Mouse (Mus musculus) neural tube, embryonic 15.5 days (tissue): ENCODE measurements at regions not wholly inside any gene's neighbourhood (a gene's known extent, or its start where the extent isn't known, plus 50 kb on each side); places are given as distances from the start of the nearest gene placed in this dataset.

ENCODE experiments used
- ATAC-seq: fragments of 200-750 bp; cut with Nextera tagmentation; 2 replicates; pipeline ENCODE4 v1.8.0; 2017; ENCODE audit warnings: mild to moderate bottlenecking, moderate TSS enrichment, moderate library complexity; ENCODE audit not compliant: low FRiP score
- H3K27ac ChIP-seq: fragments of 300-500 bp; sonication (generic); replicated peaks from 2 replicates; pipeline ENCODE4 v1.5.1; 2015; ENCODE audit warnings: mild to moderate bottlenecking, inconsistent platforms
- H3K27me3 ChIP-seq: fragments of 300-500 bp; sonication (generic); replicated peaks from 2 replicates; pipeline ENCODE4 v1.6.1; 2015; ENCODE audit warnings: inconsistent platforms
- H3K36me3 ChIP-seq: fragments of 300-500 bp; sonication (generic); 2 replicates; pipeline ENCODE4 v1.6.1; 2015; ENCODE audit warnings: inconsistent platforms
- H3K4me1 ChIP-seq: fragments of 300-500 bp; sonication (generic); 2 replicates; pipeline ENCODE4 v1.6.1; 2015; ENCODE audit warnings: inconsistent platforms
- H3K4me2 ChIP-seq: fragments of 300-500 bp; sonication (generic); 2 replicates; pipeline ENCODE4 v1.6.1; 2015; ENCODE audit warnings: inconsistent platforms, mild to moderate bottlenecking, moderate library complexity
- H3K4me3 ChIP-seq: fragments of 300-500 bp; sonication (generic); replicated peaks from 2 replicates; pipeline ENCODE4 v1.5.1; 2015; ENCODE audit warnings: mild to moderate bottlenecking, inconsistent platforms
- H3K9ac ChIP-seq: fragments of 300-500 bp; sonication (generic); replicated peaks from 2 replicates; pipeline ENCODE4 v1.6.1; 2015; ENCODE audit warnings: mild to moderate bottlenecking, inconsistent platforms
- H3K9me3 ChIP-seq: fragments of 300-500 bp; sonication (generic); replicated peaks from 2 replicates; pipeline ENCODE4 v1.6.1; 2016; ENCODE audit warnings: inconsistent platforms
- WGBS: fragments of 180-500 bp; shearing (Covaris S2); methylation state at CpG from one replicate; pipeline ENCODE4 v1.1.7; 2015; ENCODE audit warnings: mixed read lengths; 5-methylcytosine and 5-hydroxymethylcytosine counted together

GRCm38 (mm10) chr13:102434372-102434954, 258.9 kb upstream of the Cd180 start:
- H3K27me3 ChIP-seq = no peaks in the 10 kb centered on the region
- H3K9ac ChIP-seq = no peak overlapping the region
- H3K36me3 ChIP-seq = no peaks in the 10 kb centered on the region
- ATAC-seq = no peak
- no peaks in the 10 kb centered on the region for H3K9me3 ChIP-seq
- H3K27ac ChIP-seq = no peak overlapping the region
- H3K4me1 ChIP-seq = no peaks in the 10 kb centered on the region
- 52% methylated on average over 3 of the region's 3 CpGs for WGBS
- H3K4me2 ChIP-seq = no peak overlapping the region
- no peak overlapping the region for H3K4me3 ChIP-seq

GRCm38 (mm10) chr13:102442676-102443075, 250.7 kb upstream of the Cd180 start:
- Histone ChIP-seq H3K27ac (no peak overlapping the region), H3K4me1 (no peaks in the 10 kb centered on the region), H3K27me3 (no peaks in the 10 kb centered on the region), H3K9ac (no peak overlapping the region), H3K4me2 (no peak overlapping the region), H3K4me3 (no peak overlapping the region), H3K9me3 (no peaks in the 10 kb centered on the region), H3K36me3 (no peaks in the 10 kb centered on the region)
- WGBS = 80% methylated on average over 2 of the region's 2 CpGs
- no peak for ATAC-seq

GRCm38 (mm10) chr13:102447310-102447709, 246.0 kb upstream of the Cd180 start:
- no peak for ATAC-seq
- WGBS = 78% methylated on average over 5 of the region's 5 CpGs
- H3K4me3 ChIP-seq = no peak overlapping the region

GRCm38 (mm10) chr13:102449416-102450121, 243.8 kb upstream of the Cd180 start:
- no peak overlapping the region for H3K4me2 ChIP-seq
- H3K4me1 ChIP-seq = no peaks in the 10 kb centered on the region; the same call in 1 of the 2 replicates
- H3K36me3 ChIP-seq = no peaks in the 10 kb centered on the region
- H3K27me3 ChIP-seq = no peaks in the 10 kb centered on the region
- WGBS = 11% methylated on average over 8 of the region's 8 CpGs
- no peak overlapping the region for H3K4me3 ChIP-seq
- H3K9ac ChIP-seq = no peak overlapping the region
- no peak for ATAC-seq
- H3K9me3 ChIP-seq = no peaks in the 10 kb centered on the region
- H3K27ac ChIP-seq = no peak overlapping the region

More at GRCm38 (mm10) chr13:102447310-102447709, 246.0 kb upstream of the Cd180 start:
- no peaks in the 10 kb centered on the region for H3K36me3 ChIP-seq
- no peak overlapping the region for H3K9ac ChIP-seq
- no peak overlapping the region for H3K4me2 ChIP-seq
- no peaks in the 10 kb centered on the region for H3K27me3 ChIP-seq
- H3K27ac ChIP-seq = no peak overlapping the region
- H3K9me3 ChIP-seq = no peaks in the 10 kb centered on the region
- H3K4me1 ChIP-seq = no peaks in the 10 kb centered on the region; the same call in 1 of the 2 replicates

GRCm38 (mm10) chr13:102451176-102451575, 242.2 kb upstream of the Cd180 start:
- H3K27me3 ChIP-seq = no peaks in the 10 kb centered on the region
- H3K4me2 ChIP-seq = no peak overlapping the region
- H3K36me3 ChIP-seq = no peaks in the 10 kb centered on the region
- H3K9ac ChIP-seq = no peak overlapping the region
- ATAC-seq = no peak
- H3K27ac ChIP-seq = no peak overlapping the region
- WGBS = 88% methylated on average over 7 of the region's 7 CpGs
- H3K4me1 ChIP-seq = no peaks in the 10 kb centered on the region; the same call in 1 of the 2 replicates
- no peak overlapping the region for H3K4me3 ChIP-seq
- no peaks in the 10 kb centered on the region for H3K9me3 ChIP-seq

GRCm38 (mm10) chr13:102458711-102459110, 234.6 kb upstream of the Cd180 start:
- H3K4me3 ChIP-seq = no peak overlapping the region
- H3K9ac ChIP-seq = no peak overlapping the region
- no peak for ATAC-seq
- no peak overlapping the region for H3K27ac ChIP-seq
- H3K36me3 ChIP-seq = no peaks in the 10 kb centered on the region
- WGBS = 40% methylated on average over 2 of the region's 2 CpGs
- no peaks in the 10 kb centered on the region for H3K9me3 ChIP-seq
- no peaks in the 10 kb centered on the region for H3K27me3 ChIP-seq
- no peak overlapping the region for H3K4me2 ChIP-seq
- H3K4me1 ChIP-seq = no peaks in the 10 kb centered on the region

- Histone ChIP-seq H3K4me1 (no peaks in the 10 kb centered on the region), H3K27ac (no peak overlapping the region), H3K27me3 (no peaks in the 10 kb centered on the region), H3K9me3 (no peaks in the 10 kb centered on the region), H3K4me2 (no peak overlapping the region), H3K4me3 (no peak overlapping the region), H3K9ac (no peak overlapping the region), H3K36me3 (no peaks in the 10 kb centered on the region)
- WGBS = 86% methylated on average over 2 of the region's 2 CpGs
- no peak for ATAC-seq
Observed at GRCm38 (mm10) chr13:102463993-102464392, 229.4 kb upstream of the Cd180 start.

GRCm38 (mm10) chr13:102481906-102482305, 211.5 kb upstream of the Cd180 start:
- Histone ChIP-seq H3K4me1 (no peaks in the 10 kb centered on the region), H3K27me3 (no peaks in the 10 kb centered on the region), H3K4me3 (no peak overlapping the region), H3K9me3 (no peaks in the 10 kb centered on the region), H3K4me2 (no peak overlapping the region), H3K27ac (no peak overlapping the region), H3K9ac (no peak overlapping the region), H3K36me3 (no peaks in the 10 kb centered on the region)
- 90% methylated on average over 3 of the region's 3 CpGs for WGBS
- ATAC-seq = no peak

- no peak overlapping the region for H3K27ac ChIP-seq
- H3K36me3 ChIP-seq = no peaks in the 10 kb centered on the region
- H3K4me2 ChIP-seq = no peak overlapping the region
- H3K4me1 ChIP-seq = no peaks in the 10 kb centered on the region
- H3K27me3 ChIP-seq = no peaks in the 10 kb centered on the region
- H3K9me3 ChIP-seq = no peaks in the 10 kb centered on the region
- 87% methylated on average over 3 of the region's 3 CpGs for WGBS
- H3K4me3 ChIP-seq = no peak overlapping the region
- no peak overlapping the region for H3K9ac ChIP-seq
- ATAC-seq = no peak
Observed at GRCm38 (mm10) chr13:102482451-102482850, 210.9 kb upstream of the Cd180 start.

GRCm38 (mm10) chr13:102487416-102488097, 205.8 kb upstream of the Cd180 start:
- WGBS = 55% methylated on average over 4 of the region's 4 CpGs
- no peaks in the 10 kb centered on the region for H3K27me3 ChIP-seq
- H3K4me3 ChIP-seq = no peak overlapping the region
- 0 out of 2 replicates have a peak, but pooled peaks cover 5% of the 10 kb centered on the region for H3K4me1 ChIP-seq
- ATAC-seq = no peak
- no peaks in the 10 kb centered on the region for H3K36me3 ChIP-seq
- H3K9ac ChIP-seq = no peak overlapping the region
- H3K4me2 ChIP-seq = no peak overlapping the region
- H3K27ac ChIP-seq = no peak overlapping the region
- no peaks in the 10 kb centered on the region for H3K9me3 ChIP-seq

GRCm38 (mm10) chr13:102491370-102491769, 202.0 kb upstream of the Cd180 start:
- H3K4me1 ChIP-seq = 0 out of 2 replicates have a peak, but pooled peaks cover 5% of the 10 kb centered on the region
- H3K9me3 ChIP-seq = no peaks in the 10 kb centered on the region
- no peak overlapping the region for H3K27ac ChIP-seq
- no peak for ATAC-seq
- H3K9ac ChIP-seq = no peak overlapping the region
- no peaks in the 10 kb centered on the region for H3K36me3 ChIP-seq
- H3K27me3 ChIP-seq = no peaks in the 10 kb centered on the region
- no peak overlapping the region for H3K4me2 ChIP-seq
- no peak overlapping the region for H3K4me3 ChIP-seq
- WGBS = 73% methylated on average over 4 of the region's 4 CpGs
